Comparison of ENCODE assay signal across 24 mouse cellular contexts in the genomic region with DNA sequence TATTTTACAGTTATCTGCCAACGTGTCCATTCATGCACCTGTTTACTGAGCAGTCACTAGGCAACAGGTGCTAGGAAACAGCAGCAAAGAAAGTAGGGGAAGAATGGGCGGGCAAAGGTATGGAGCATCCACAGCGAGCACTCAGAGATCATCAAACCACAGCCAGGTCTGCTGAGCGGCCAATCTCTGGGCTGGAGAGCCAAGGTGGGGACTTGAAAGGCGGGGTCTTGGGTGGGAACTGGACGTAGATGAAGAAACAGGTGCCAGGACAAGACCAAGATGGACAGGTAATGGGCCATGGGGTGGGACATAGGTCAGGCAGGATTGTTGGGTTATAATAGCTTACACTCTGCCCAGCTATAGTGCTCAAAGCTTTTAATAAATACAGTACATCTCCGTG.
"Had no signal": no experiment of that assay in that cellular context is flagged by ENCODE, and none has a peak within 500 bp of the region (broad histone marks: within the 10 kb centered on the region; RNA-seq: fewer than 3 reads in every experiment).

No protein-coding gene starts in this region.

- DNase-seq: gastrocnemius, postnatal 14 days; gastrocnemius, postnatal 36 days; heart, postnatal 14 days; heart, postnatal 36 days; kidney, adult 18-20 months; kidney, postnatal 14 days; liver; liver, embryonic 13.5 days had no signal

- H3K4me3 ChIP-seq: heart, adult 2 months; heart, embryonic 13.5 days; heart, embryonic 15.5 days; intestine, embryonic 15.5 days; kidney, embryonic 15.5 days; layer of hippocampus, adult 2 months; left cerebral cortex, adult 2 months; limb, embryonic 10.5 days; limb, embryonic 12.5 days; liver, embryonic 13.5 days; liver, embryonic 15.5 days had no signal

- H3K4me1 ChIP-seq: liver, embryonic 15.5 days had no signal

- H3K4me2 ChIP-seq: heart, embryonic 11.5 days; heart, embryonic 13.5 days; heart, embryonic 15.5 days; hindbrain, embryonic 14.5 days; intestine, embryonic 15.5 days; kidney, embryonic 15.5 days; limb, embryonic 12.5 days; liver, embryonic 11.5 days; liver, embryonic 13.5 days; liver, embryonic 15.5 days had no signal

- H3K27me3 ChIP-seq: heart, embryonic 13.5 days; heart, embryonic 15.5 days; intestine, embryonic 15.5 days; kidney, embryonic 15.5 days; limb, embryonic 12.5 days; liver, embryonic 13.5 days; liver, embryonic 15.5 days had no signal

- H3K36me3 ChIP-seq: heart, embryonic 13.5 days; heart, embryonic 15.5 days; intestine, embryonic 15.5 days; kidney, embryonic 15.5 days; liver, embryonic 13.5 days; liver, embryonic 15.5 days had no signal

- H3K9ac ChIP-seq: heart, embryonic 13.5 days; heart, embryonic 15.5 days; hindbrain, embryonic 14.5 days; intestine, embryonic 15.5 days; kidney, embryonic 15.5 days; limb, embryonic 12.5 days; liver, embryonic 13.5 days; liver, embryonic 15.5 days had no signal

- H3K9me3 ChIP-seq: heart, embryonic 13.5 days; heart, embryonic 15.5 days; intestine, embryonic 15.5 days; kidney, embryonic 15.5 days; limb, embryonic 10.5 days; limb, embryonic 12.5 days; liver, embryonic 13.5 days; liver, embryonic 15.5 days had no signal

- ATAC-seq: hindbrain, embryonic 16.5 days; intestine, embryonic 15.5 days; intestine, postnatal 0 days had no signal

- H3K27ac ChIP-seq: heart, adult 2 months; heart, embryonic 13.5 days; heart, embryonic 15.5 days; hindbrain, embryonic 14.5 days; intestine, embryonic 15.5 days; kidney, embryonic 15.5 days; kidney, postnatal 0 days; layer of hippocampus, adult 2 months; left cerebral cortex, adult 2 months; limb, embryonic 10.5 days; limb, embryonic 12.5 days; liver, embryonic 13.5 days; liver, embryonic 15.5 days had no signal
